Mouse (Mus musculus) bone marrow, adult 2 months (tissue): Measurements from ENCODE around the gene Usb1.

ENCODE experiments used
- CTCF ChIP-seq: fragments of 200-500 bp; IDR thresholded peaks from 2 replicates; pipeline ENCODE4 v1.5.1; 2011; ENCODE audit warnings: low read length, control low read depth; ENCODE audit not compliant: control insufficient read depth, insufficient read depth
- POLR2A ChIP-seq: fragments of 200-500 bp; IDR thresholded peaks from 2 replicates; pipeline ENCODE4 v1.6.1; 2011; ENCODE audit warnings: low read depth, mild to moderate bottlenecking, control low read depth, low read length, borderline replicate concordance; ENCODE audit not compliant: control insufficient read depth

DNA sequence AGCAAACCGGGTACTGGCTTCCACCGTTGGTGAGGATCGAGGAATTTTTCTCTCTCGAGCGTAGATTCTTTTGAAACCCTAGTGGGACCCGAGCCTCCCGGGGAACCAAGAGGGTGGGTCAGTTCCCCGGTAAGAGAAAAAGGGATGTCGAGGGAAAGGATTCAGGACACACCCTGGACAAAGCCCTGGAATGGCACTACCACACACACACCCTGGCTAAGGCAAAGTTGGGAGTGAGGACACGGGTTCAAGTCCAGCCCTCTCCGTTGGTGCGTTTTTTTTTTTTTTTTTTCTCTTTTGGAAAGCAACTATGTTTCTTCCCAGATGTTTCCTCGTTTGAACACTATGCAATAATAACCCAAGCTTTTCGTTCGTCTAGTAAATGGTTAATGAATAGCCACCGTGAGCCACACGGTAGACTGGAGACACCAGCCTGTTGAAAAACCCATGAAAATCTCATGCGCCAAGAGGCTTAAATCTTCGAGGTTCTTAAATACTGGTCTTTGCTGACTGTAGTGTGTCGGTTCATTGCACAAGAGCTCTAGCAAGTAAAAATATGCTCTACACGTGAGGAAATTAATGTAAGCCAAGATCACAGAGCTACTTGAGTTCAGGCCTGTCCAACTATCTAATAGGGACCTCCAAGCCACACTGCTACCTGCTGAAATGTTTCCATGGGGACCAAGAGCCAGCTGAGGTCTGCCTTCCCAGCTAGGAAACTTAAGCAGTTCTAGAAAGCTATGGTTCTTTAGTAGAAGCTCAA lies 534 bp downstream of the Usb1 start:
- no peak for TF ChIP-seq CTCF
- TF ChIP-seq POLR2A = no peak
